In the genomic region with DNA sequence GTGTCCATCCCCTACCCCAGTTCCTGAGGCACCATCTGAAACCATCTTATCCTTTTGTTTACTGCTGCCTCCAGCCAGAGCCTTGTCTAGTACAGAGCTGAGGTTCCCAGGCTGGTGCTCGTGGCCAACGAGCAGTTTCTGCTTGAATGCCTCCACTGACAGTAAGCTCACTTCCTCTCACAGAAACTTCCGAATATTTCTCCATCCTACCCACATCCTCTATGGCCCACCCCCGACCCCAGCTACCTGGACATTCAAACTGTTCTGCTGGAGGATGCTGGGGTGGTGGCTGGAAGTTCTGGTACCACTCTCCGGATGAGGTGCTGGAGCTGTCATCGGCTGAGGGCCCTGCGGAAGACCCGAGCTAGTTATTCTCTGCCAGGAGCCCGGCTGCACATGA, we compare ENCODE assay signal across 18 mouse cellular contexts. TPM values are rescaled to one million over a fixed set of nuclear protein-coding genes. Genes with fewer than 3 reads are reported as not detected.
"Had no signal": no experiment of that assay in that cellular context is flagged by ENCODE, and none has a peak within 500 bp of the region (broad histone marks: within the 10 kb centered on the region; RNA-seq: fewer than 3 reads in every experiment).

No protein-coding gene starts in this region.

- DNase-seq: kidney, postnatal 10 days; kidney, postnatal 4 days; lung, adult 18-20 months; right cerebral cortex, adult 18-20 months; right cerebral cortex, postnatal 25 days; thymus, adult 2 months; thymus, postnatal 4 days had no signal

- H3K27me3 ChIP-seq: limb, embryonic 13.5 days; midbrain, embryonic 15.5 days; neural tube, embryonic 15.5 days; stomach, embryonic 15.5 days had no signal

- H3K4me3 ChIP-seq: layer of hippocampus, adult 2 months; limb, embryonic 13.5 days; midbrain, embryonic 15.5 days; neural tube, embryonic 15.5 days; stomach, embryonic 15.5 days had no signal

- ATAC-seq: midbrain, embryonic 15.5 days had no signal

- H3K4me1 ChIP-seq: midbrain, embryonic 15.5 days; stomach, embryonic 15.5 days had no signal

- H3K36me3 ChIP-seq: limb, embryonic 13.5 days; midbrain, embryonic 15.5 days; neural tube, embryonic 15.5 days; stomach, embryonic 15.5 days had no signal

- H3K9ac ChIP-seq: limb, embryonic 13.5 days; liver, embryonic 14.5 days; midbrain, embryonic 15.5 days; neural tube, embryonic 15.5 days; stomach, embryonic 15.5 days had no signal

- H3K9me3 ChIP-seq: limb, embryonic 13.5 days; midbrain, embryonic 15.5 days; neural tube, embryonic 15.5 days; stomach, embryonic 15.5 days had no signal

- H3K4me2 ChIP-seq: limb, embryonic 13.5 days; midbrain, embryonic 11.5 days; midbrain, embryonic 15.5 days; neural tube, embryonic 15.5 days; stomach, embryonic 15.5 days had no signal

- H3K27ac ChIP-seq: layer of hippocampus, adult 2 months; limb, embryonic 13.5 days; liver, embryonic 14.5 days; midbrain, embryonic 15.5 days; neural tube, embryonic 15.5 days; stomach, embryonic 15.5 days had no signal

RNA-seq across cellular contexts. Expression of a gene that starts 39.5 kb away (rescaled TPM):
- total RNA-seq: layer of hippocampus, postnatal 10 days had no signal
- polyA plus RNA-seq: limb, embryonic 13.5 days; liver, embryonic 14.5 days; midbrain, embryonic 11.5 days; neural tube, embryonic 11.5 days; neural tube, embryonic 15.5 days; testis, adult 2 months had no signal

RNA-seq across cellular contexts. Expression of a gene that starts 51.5 kb away (rescaled TPM):
- total RNA-seq: layer of hippocampus, adult 2 months; left cerebral cortex, postnatal 36 days had no signal
